Mouse (Mus musculus): Measurements from ENCODE around the gene Ly86. TPM values are rescaled to one million over a fixed set of nuclear protein-coding genes. Genes with fewer than 3 reads are reported as not detected.

Gene Ly86
- polyA plus RNA-seq, 1 experiment from 2014 or later: 11.9 TPM

DNA sequence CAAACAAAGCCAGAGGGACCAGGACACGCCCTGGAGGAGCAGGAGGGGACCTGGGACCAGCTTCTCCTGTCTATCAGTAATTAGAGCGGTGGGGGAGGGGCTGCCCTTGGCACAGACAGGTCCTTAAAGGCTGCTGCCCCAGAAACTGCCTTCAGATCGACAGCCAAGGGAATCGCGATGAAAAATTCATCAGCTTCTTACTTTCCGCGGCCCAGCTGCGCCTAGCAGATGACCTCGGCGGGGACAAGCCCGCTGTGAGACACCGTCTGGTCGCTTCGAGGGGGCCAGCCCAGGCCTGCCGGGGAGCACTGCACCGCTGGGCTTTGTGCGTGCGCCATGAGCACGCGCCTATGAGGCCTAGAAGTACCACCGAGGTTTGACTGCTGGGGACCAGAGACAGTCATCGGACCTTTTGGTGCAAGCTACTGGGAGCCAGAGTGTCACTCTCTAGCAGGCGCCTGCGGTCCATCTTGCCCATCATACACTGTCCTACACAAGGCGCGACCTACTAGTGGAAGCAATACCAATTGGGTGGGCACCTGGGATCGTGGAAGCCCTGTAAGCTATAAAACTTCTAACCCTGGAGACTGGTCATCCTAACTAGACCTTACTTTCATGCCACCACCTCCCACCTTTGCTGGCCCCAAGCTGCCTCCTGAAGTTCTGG is 33.3 kb upstream of the Ly86 start:
- DNase-seq (peak; percentile 19), ATAC-seq (ENCODE audit: insufficient read depth) (peak; percentile 25; the same call in 1 of the 2 replicates)
- Histone ChIP-seq H3K27ac (ENCODE audit: low read depth) (no peak overlapping the region), H3K4me3 (ENCODE audit: low read depth, low read length) (peak overlapping the region; percentile 31; the same call in 1 of the 2 replicates), H3K9me3 (ENCODE audit: low read depth, low read length) (no peaks in the 10 kb centered on the region), H3K4me2 (peak overlapping the region; percentile 74), H3K27me3 (ENCODE audit: insufficient read depth, low read length) (no peaks in the 10 kb centered on the region), H3K9ac (peak overlapping the region; percentile 52), H3K4me1 (ENCODE audit: insufficient read depth) (peaks cover 5% of the 10 kb centered on the region; the same call in 1 of the 2 replicates), H3K36me3 (ENCODE audit: insufficient read depth) (no peaks in the 10 kb centered on the region)
- TF ChIP-seq CTCF (IDR thresholded peaks at IDR 0.05; ENCODE audit: low read depth): no peak
- WGBS: 23% methylated on average over 27 of the region's 27 CpGs

DNA sequence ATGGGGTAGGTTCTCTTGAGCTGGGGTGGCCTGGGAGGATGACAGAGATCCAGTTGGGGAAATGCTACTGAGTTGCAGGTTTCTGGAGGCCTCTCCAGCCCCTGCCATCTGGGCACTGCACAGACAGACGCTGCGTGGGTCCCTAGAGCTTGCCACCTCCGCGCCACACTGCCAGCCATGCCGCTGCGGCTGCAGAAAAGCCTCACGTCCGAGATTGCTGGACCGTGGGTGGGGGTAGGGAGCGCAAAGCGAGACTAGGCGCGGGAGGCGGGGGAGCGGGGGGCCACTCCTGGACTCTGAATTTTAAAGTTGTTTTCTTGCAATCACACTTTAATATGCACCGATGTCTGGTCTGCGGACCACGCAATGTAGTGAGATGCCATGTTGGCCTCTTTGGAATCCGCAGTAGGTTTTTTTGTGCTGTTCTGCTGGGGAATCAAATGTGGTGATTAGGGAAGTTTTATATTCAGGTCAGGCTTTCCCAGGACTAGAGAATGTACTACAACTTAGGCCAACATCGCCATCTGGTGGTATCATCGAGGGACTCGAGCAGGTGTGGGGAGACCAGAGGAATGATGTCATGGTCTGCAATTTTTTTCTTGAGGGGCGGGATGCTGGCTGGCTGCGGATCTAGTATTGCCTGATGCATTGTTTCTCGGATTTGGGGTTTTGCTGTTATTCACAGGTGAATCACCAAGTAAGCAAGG is 32.6 kb upstream of the Ly86 start:
- DNase-seq: peak; percentile 98
- peak; percentile 97 for ATAC-seq (ENCODE audit: insufficient read depth)
- WGBS: 2% methylated on average over 25 of the region's 25 CpGs

DNA sequence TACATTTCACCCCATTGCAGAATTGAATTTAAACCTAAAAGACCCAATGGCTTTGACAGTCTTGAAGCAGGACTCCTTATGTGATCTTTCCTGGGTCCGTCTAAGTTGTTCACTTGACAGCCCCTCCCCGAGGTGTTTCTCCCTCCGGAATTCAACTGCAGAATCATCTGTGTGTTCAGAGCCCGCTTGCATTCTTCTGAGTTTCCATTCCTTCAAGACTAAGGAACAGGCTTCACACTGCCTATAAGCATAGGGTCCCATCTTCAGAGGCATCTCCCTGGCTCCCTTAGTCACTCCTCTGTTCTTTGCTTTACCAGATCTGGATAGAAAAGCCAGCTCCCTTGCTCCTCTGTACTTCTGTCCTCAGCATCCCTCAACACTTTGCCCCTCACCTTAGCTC is 32.1 kb upstream of the Ly86 start:
- 0 out of 2 replicates have a peak overlapping the region, but pooled peaks have one; percentile 74 for H3K4me2 ChIP-seq
- no peak for TF ChIP-seq CTCF (IDR thresholded peaks at IDR 0.05; ENCODE audit: low read depth)
- WGBS: 15% methylated on average over 4 of the region's 4 CpGs
- no peak overlapping the region for H3K9ac ChIP-seq
- H3K4me1 ChIP-seq (ENCODE audit: insufficient read depth): peaks cover 5% of the 10 kb centered on the region; the same call in 1 of the 2 replicates
- no peaks in the 10 kb centered on the region for H3K9me3 ChIP-seq (ENCODE audit: low read depth, low read length)
- ATAC-seq (ENCODE audit: insufficient read depth) (no peak), DNase-seq (no peak)
- H3K27me3 ChIP-seq (ENCODE audit: insufficient read depth, low read length): no peaks in the 10 kb centered on the region
- no peaks in the 10 kb centered on the region for H3K36me3 ChIP-seq (ENCODE audit: insufficient read depth)
- H3K27ac ChIP-seq (ENCODE audit: low read depth): no peak overlapping the region
- H3K4me3 ChIP-seq (ENCODE audit: low read depth, low read length): no peak overlapping the region

More for the DNA sequence above, 32.6 kb upstream of the Ly86 start:
- peak; percentile 92 for TF ChIP-seq CTCF (IDR thresholded peaks at IDR 0.05; ENCODE audit: low read depth)
- peak overlapping the region; percentile 52 for H3K9ac ChIP-seq
- H3K36me3 ChIP-seq (ENCODE audit: insufficient read depth): no peaks in the 10 kb centered on the region
- H3K9me3 ChIP-seq (ENCODE audit: low read depth, low read length): no peaks in the 10 kb centered on the region
- H3K4me1 ChIP-seq (ENCODE audit: insufficient read depth): peaks cover 5% of the 10 kb centered on the region; the same call in 1 of the 2 replicates
- H3K27me3 ChIP-seq (ENCODE audit: insufficient read depth, low read length): no peaks in the 10 kb centered on the region
- H3K27ac ChIP-seq (ENCODE audit: low read depth): no peak overlapping the region
- H3K4me3 ChIP-seq (ENCODE audit: low read depth, low read length): peak overlapping the region; percentile 31
- peak overlapping the region; percentile 74 for H3K4me2 ChIP-seq

DNA sequence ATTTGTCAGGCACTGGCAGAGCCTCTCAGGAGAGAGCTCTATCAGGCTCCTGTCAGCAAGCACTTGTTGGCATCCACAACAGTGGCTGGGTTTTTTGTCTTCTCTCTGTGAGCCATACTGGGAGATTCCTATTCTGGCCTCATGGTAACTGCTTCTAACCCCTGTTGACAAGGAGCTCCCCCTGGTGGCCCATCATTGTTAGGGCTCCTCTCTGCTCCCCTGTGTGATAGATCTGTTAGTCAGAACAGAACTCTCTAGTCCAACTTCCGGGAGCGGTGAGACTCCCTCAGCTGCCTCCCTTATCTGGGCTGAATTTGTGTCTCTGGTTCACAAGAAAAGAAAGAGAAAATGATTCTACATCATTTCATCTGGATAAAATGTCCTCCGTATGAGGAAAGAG is 19.5 kb upstream of the Ly86 start:
- 86% methylated on average over 3 of the region's 3 CpGs for WGBS
- H3K27me3 ChIP-seq (ENCODE audit: insufficient read depth, low read length): no peaks in the 10 kb centered on the region
- H3K4me3 ChIP-seq (ENCODE audit: low read depth, low read length): no peak overlapping the region
- peak; percentile 52 for DNase-seq
- no peaks in the 10 kb centered on the region for H3K36me3 ChIP-seq (ENCODE audit: insufficient read depth)
- no peak overlapping the region for H3K4me2 ChIP-seq
- no peak for ATAC-seq (ENCODE audit: insufficient read depth)
- H3K9ac ChIP-seq: no peak overlapping the region
- no peaks in the 10 kb centered on the region for H3K9me3 ChIP-seq (ENCODE audit: low read depth, low read length)
- H3K4me1 ChIP-seq (ENCODE audit: insufficient read depth): no peaks in the 10 kb centered on the region
- TF ChIP-seq CTCF (IDR thresholded peaks at IDR 0.05; ENCODE audit: low read depth): peak; percentile 67
- no peak overlapping the region for H3K27ac ChIP-seq (ENCODE audit: low read depth)

DNA sequence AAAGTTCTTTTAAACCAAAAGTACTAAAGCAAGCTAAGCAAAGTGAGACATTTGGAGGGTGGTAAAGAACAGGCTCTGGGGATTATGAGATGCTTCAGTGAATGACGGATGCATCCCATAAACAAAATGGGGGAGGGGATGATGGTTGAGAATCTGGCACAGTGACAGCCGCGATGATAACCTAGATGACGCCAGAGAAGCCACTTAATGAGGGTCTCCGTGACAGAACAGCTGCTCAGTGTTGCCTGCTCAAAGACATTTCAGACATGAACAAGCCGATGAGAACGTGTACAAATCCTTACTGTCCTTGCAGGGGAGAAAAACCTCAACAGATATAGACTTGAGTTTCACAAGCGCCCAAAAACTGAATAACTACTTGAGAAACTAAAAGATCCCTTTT is 15.3 kb upstream of the Ly86 start:
- no peak for ATAC-seq (ENCODE audit: insufficient read depth)
- Histone ChIP-seq H3K4me1 (ENCODE audit: insufficient read depth) (peaks cover 10% of the 10 kb centered on the region; the same call in 1 of the 2 replicates), H3K9me3 (ENCODE audit: low read depth, low read length) (no peaks in the 10 kb centered on the region), H3K4me2 (no peak overlapping the region), H3K27me3 (ENCODE audit: insufficient read depth, low read length) (no peaks in the 10 kb centered on the region), H3K9ac (no peak overlapping the region), H3K27ac (ENCODE audit: low read depth) (no peak overlapping the region), H3K36me3 (ENCODE audit: insufficient read depth) (no peaks in the 10 kb centered on the region), H3K4me3 (ENCODE audit: low read depth, low read length) (no peak overlapping the region)
- 47% methylated on average over 8 of the region's 8 CpGs for WGBS
- DNase-seq: peak; percentile 62
- TF ChIP-seq CTCF (IDR thresholded peaks at IDR 0.05; ENCODE audit: low read depth): no peak

DNA sequence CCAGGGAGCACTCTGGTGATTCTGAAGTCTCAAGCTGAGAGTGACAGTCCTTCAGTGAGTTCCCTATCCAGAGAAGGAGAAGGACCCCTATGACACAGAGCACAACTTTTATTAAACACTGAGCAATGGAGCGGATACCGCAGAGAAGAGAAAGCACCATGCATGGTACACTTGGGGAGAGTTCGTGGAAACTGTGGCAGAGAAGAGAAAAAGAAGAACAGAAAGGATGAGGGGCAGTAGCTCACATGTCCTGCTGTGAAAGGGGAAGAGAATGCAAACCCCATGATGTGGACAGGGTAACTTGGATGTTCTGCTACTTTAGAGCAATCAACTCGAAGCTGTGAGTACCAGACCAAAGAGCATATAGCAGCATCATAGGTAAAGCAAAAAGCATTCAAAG is 14.0 kb upstream of the Ly86 start:
- H3K4me1 ChIP-seq (ENCODE audit: insufficient read depth): peaks cover 10% of the 10 kb centered on the region; the same call in 1 of the 2 replicates
- ATAC-seq (ENCODE audit: insufficient read depth): no peak
- no peak overlapping the region for H3K4me3 ChIP-seq (ENCODE audit: low read depth, low read length)
- no peak overlapping the region for H3K4me2 ChIP-seq
- DNase-seq: no peak
- no peak overlapping the region for H3K9ac ChIP-seq
- H3K36me3 ChIP-seq (ENCODE audit: insufficient read depth): no peaks in the 10 kb centered on the region
- no peak overlapping the region for H3K27ac ChIP-seq (ENCODE audit: low read depth)
- 80% methylated on average over 4 of the region's 4 CpGs for WGBS
- H3K9me3 ChIP-seq (ENCODE audit: low read depth, low read length): no peaks in the 10 kb centered on the region
- no peak for TF ChIP-seq CTCF (IDR thresholded peaks at IDR 0.05; ENCODE audit: low read depth)
- no peaks in the 10 kb centered on the region for H3K27me3 ChIP-seq (ENCODE audit: insufficient read depth, low read length)

Data from lung, embryonic 14.5 days (tissue).